Mouse (Mus musculus): ENCODE measurements around the gene Cdc20. TPM values are rescaled to one million over a fixed set of nuclear protein-coding genes. Genes with fewer than 3 reads are reported as not detected.

Gene Cdc20
- polyA plus RNA-seq, 1 experiment from 2014 or later, result 183 TPM

GRCm38 (mm10) chr4:118416329-118416728 lies 20.8 kb downstream of the Cdc20 start:
- Histone ChIP-seq H3K27ac (replicated peaks) (no peak overlapping the region), H3K9ac (no peak overlapping the region), H3K27me3 (no peaks in the 10 kb centered on the region), H3K4me3 (replicated peaks) (no peak overlapping the region), H3K9me3 (replicated peaks) (no peaks in the 10 kb centered on the region), H3K36me3 (peaks cover 91% of the 10 kb centered on the region), H3K4me2 (replicated peaks) (no peak overlapping the region), H3K4me1 (no peaks in the 10 kb centered on the region)
- 83% methylated on average over 5 of the region's 5 CpGs for WGBS
- no peak for ATAC-seq (ENCODE audit: insufficient number of reproducible peaks, low FRiP score, low TSS enrichment, low read depth)

- 85% methylated on average over 2 of the region's 2 CpGs for WGBS
- H3K36me3 ChIP-seq, result peaks cover 91% of the 10 kb centered on the region
Observed at GRCm38 (mm10) chr4:118415779-118416178, 21.4 kb downstream of the Cdc20 start.

GRCm38 (mm10) chr4:118413553-118413952 lies 23.6 kb downstream of the Cdc20 start:
- Histone ChIP-seq H3K36me3 (peaks cover 77% of the 10 kb centered on the region), H3K9ac (no peak overlapping the region), H3K4me3 (replicated peaks) (no peak overlapping the region), H3K27me3 (no peaks in the 10 kb centered on the region), H3K4me2 (replicated peaks) (no peak overlapping the region), H3K4me1 (peaks cover 9% of the 10 kb centered on the region), H3K27ac (replicated peaks) (no peak overlapping the region), H3K9me3 (replicated peaks) (no peaks in the 10 kb centered on the region)
- ATAC-seq (ENCODE audit: insufficient number of reproducible peaks, low FRiP score, low TSS enrichment, low read depth), result no peak
- WGBS, result 93% methylated on average over 5 of the region's 5 CpGs

More at GRCm38 (mm10) chr4:118415779-118416178, 21.4 kb downstream of the Cdc20 start:
- no peaks in the 10 kb centered on the region for H3K4me1 ChIP-seq
- H3K9me3 ChIP-seq (replicated peaks), result no peaks in the 10 kb centered on the region
- H3K27ac ChIP-seq (replicated peaks), result no peak overlapping the region
- no peak overlapping the region for H3K9ac ChIP-seq
- no peaks in the 10 kb centered on the region for H3K27me3 ChIP-seq
- no peak for ATAC-seq (ENCODE audit: insufficient number of reproducible peaks, low FRiP score, low TSS enrichment, low read depth)
- H3K4me3 ChIP-seq (replicated peaks), result no peak overlapping the region
- H3K4me2 ChIP-seq (replicated peaks), result no peak overlapping the region

- H3K9me3 ChIP-seq (replicated peaks), result no peaks in the 10 kb centered on the region
- H3K4me3 ChIP-seq (replicated peaks), result no peak overlapping the region
- peaks cover 19% of the 10 kb centered on the region for H3K4me1 ChIP-seq
- no peak overlapping the region for H3K4me2 ChIP-seq (replicated peaks)
- no peak for ATAC-seq (ENCODE audit: insufficient number of reproducible peaks, low FRiP score, low TSS enrichment, low read depth)
- H3K9ac ChIP-seq, result no peak overlapping the region
- peaks cover 52% of the 10 kb centered on the region for H3K36me3 ChIP-seq
- no peaks in the 10 kb centered on the region for H3K27me3 ChIP-seq
- WGBS, result 88% methylated on average over 5 of the region's 5 CpGs
- H3K27ac ChIP-seq (replicated peaks), result no peak overlapping the region
Observed at GRCm38 (mm10) chr4:118410871-118411270, 26.3 kb downstream of the Cdc20 start.

- no peaks in the 10 kb centered on the region for H3K9me3 ChIP-seq (replicated peaks)
- no peaks in the 10 kb centered on the region for H3K27me3 ChIP-seq
- peak within 1 kb of the TSS; percentile 70 for H3K4me2 ChIP-seq (replicated peaks)
- under 1% methylated on average over 53 of the region's 53 CpGs for WGBS
- H3K36me3 ChIP-seq, result peaks cover 43% of the 10 kb centered on the region
- ATAC-seq (ENCODE audit: insufficient number of reproducible peaks, low FRiP score, low TSS enrichment, low read depth), result peak; percentile 86
- H3K9ac ChIP-seq, result peak within 1 kb of the TSS; percentile 76
- H3K4me3 ChIP-seq (replicated peaks), result peak within 1 kb of the TSS; percentile 78
- H3K27ac ChIP-seq (replicated peaks), result peak within 1 kb of the TSS; percentile 71
- H3K4me1 ChIP-seq, result peaks cover 19% of the 10 kb centered on the region
Observed at GRCm38 (mm10) chr4:118409142-118409900, 27.8 kb downstream of the Cdc20 start, which contains the start of the genes Szt2 and Med8. TSS of gene Szt2 (minus strand) at chr4:118409273. TSS of gene Med8 (plus strand) at chr4:118409337.

GRCm38 (mm10) chr4:118402701-118403100 lies 34.5 kb downstream of the Cdc20 start:
- peaks cover 60% of the 10 kb centered on the region for H3K36me3 ChIP-seq
- H3K9ac ChIP-seq, result no peak overlapping the region
- H3K4me2 ChIP-seq (replicated peaks), result no peak overlapping the region
- no peak for ATAC-seq (ENCODE audit: insufficient number of reproducible peaks, low FRiP score, low TSS enrichment, low read depth)
- H3K9me3 ChIP-seq (replicated peaks), result no peaks in the 10 kb centered on the region
- 88% methylated on average over 12 of the region's 12 CpGs for WGBS
- H3K4me1 ChIP-seq, result peaks cover 1% of the 10 kb centered on the region; the same call in 1 of the 2 replicates
- no peak overlapping the region for H3K4me3 ChIP-seq (replicated peaks)
- no peaks in the 10 kb centered on the region for H3K27me3 ChIP-seq
- H3K27ac ChIP-seq (replicated peaks), result no peak overlapping the region

- Histone ChIP-seq H3K4me3 (replicated peaks) (no peak overlapping the region), H3K9ac (no peak overlapping the region), H3K36me3 (peaks cover 68% of the 10 kb centered on the region), H3K4me2 (replicated peaks) (no peak overlapping the region), H3K4me1 (no peaks in the 10 kb centered on the region), H3K27me3 (no peaks in the 10 kb centered on the region), H3K9me3 (replicated peaks) (no peaks in the 10 kb centered on the region), H3K27ac (replicated peaks) (no peak overlapping the region)
- WGBS, result 96% methylated on average over 5 of the region's 5 CpGs
- ATAC-seq (ENCODE audit: insufficient number of reproducible peaks, low FRiP score, low TSS enrichment, low read depth), result no peak
Observed at GRCm38 (mm10) chr4:118401918-118402317, 35.2 kb downstream of the Cdc20 start.

GRCm38 (mm10) chr4:118401421-118401820 lies 35.7 kb downstream of the Cdc20 start:
- Histone ChIP-seq H3K4me1 (no peaks in the 10 kb centered on the region), H3K27me3 (no peaks in the 10 kb centered on the region), H3K4me2 (replicated peaks) (no peak overlapping the region), H3K4me3 (replicated peaks) (no peak overlapping the region), H3K9ac (no peak overlapping the region), H3K9me3 (replicated peaks) (no peaks in the 10 kb centered on the region), H3K36me3 (peaks cover 73% of the 10 kb centered on the region), H3K27ac (replicated peaks) (no peak overlapping the region)
- ATAC-seq (ENCODE audit: insufficient number of reproducible peaks, low FRiP score, low TSS enrichment, low read depth), result no peak
- WGBS, result 92% methylated on average over 3 of the region's 3 CpGs

- H3K9me3 ChIP-seq (replicated peaks), result no peaks in the 10 kb centered on the region
- H3K36me3 ChIP-seq, result peaks cover 87% of the 10 kb centered on the region
- H3K9ac ChIP-seq, result no peak overlapping the region
- no peak overlapping the region for H3K4me2 ChIP-seq (replicated peaks)
- H3K27me3 ChIP-seq, result no peaks in the 10 kb centered on the region
- H3K27ac ChIP-seq (replicated peaks), result no peak overlapping the region
- ATAC-seq (ENCODE audit: insufficient number of reproducible peaks, low FRiP score, low TSS enrichment, low read depth), result no peak
- 92% methylated on average over 6 of the region's 6 CpGs for WGBS
- H3K4me1 ChIP-seq, result no peaks in the 10 kb centered on the region
- H3K4me3 ChIP-seq (replicated peaks), result no peak overlapping the region
Observed at GRCm38 (mm10) chr4:118398400-118398799, 38.8 kb downstream of the Cdc20 start.

GRCm38 (mm10) chr4:118396433-118396832 lies 40.7 kb downstream of the Cdc20 start:
- ATAC-seq (ENCODE audit: insufficient number of reproducible peaks, low FRiP score, low TSS enrichment, low read depth), result no peak
- WGBS, result 70% methylated on average over 3 of the region's 3 CpGs
- Histone ChIP-seq H3K9ac (no peak overlapping the region), H3K4me3 (replicated peaks) (no peak overlapping the region), H3K27ac (replicated peaks) (no peak overlapping the region), H3K9me3 (replicated peaks) (no peaks in the 10 kb centered on the region), H3K4me2 (replicated peaks) (no peak overlapping the region), H3K36me3 (peaks cover 87% of the 10 kb centered on the region), H3K27me3 (no peaks in the 10 kb centered on the region), H3K4me1 (no peaks in the 10 kb centered on the region)

- H3K4me1 ChIP-seq, result no peaks in the 10 kb centered on the region
- H3K4me2 ChIP-seq (replicated peaks), result no peak overlapping the region
- no peak overlapping the region for H3K4me3 ChIP-seq (replicated peaks)
- no peaks in the 10 kb centered on the region for H3K27me3 ChIP-seq
- no peak overlapping the region for H3K27ac ChIP-seq (replicated peaks)
- H3K36me3 ChIP-seq, result peaks cover 92% of the 10 kb centered on the region
- 92% methylated on average over 4 of the region's 4 CpGs for WGBS
- no peak for ATAC-seq (ENCODE audit: insufficient number of reproducible peaks, low FRiP score, low TSS enrichment, low read depth)
- no peak overlapping the region for H3K9ac ChIP-seq
- H3K9me3 ChIP-seq (replicated peaks), result no peaks in the 10 kb centered on the region
Observed at GRCm38 (mm10) chr4:118395289-118395688, 41.9 kb downstream of the Cdc20 start.

GRCm38 (mm10) chr4:118394505-118394904 lies 42.6 kb downstream of the Cdc20 start:
- no peak for ATAC-seq (ENCODE audit: insufficient number of reproducible peaks, low FRiP score, low TSS enrichment, low read depth)
- no peaks in the 10 kb centered on the region for H3K27me3 ChIP-seq
- no peak overlapping the region for H3K4me3 ChIP-seq (replicated peaks)
- peaks cover 94% of the 10 kb centered on the region for H3K36me3 ChIP-seq
- no peaks in the 10 kb centered on the region for H3K4me1 ChIP-seq
- no peak overlapping the region for H3K27ac ChIP-seq (replicated peaks)
- H3K4me2 ChIP-seq (replicated peaks), result no peak overlapping the region
- no peaks in the 10 kb centered on the region for H3K9me3 ChIP-seq (replicated peaks)
- no peak overlapping the region for H3K9ac ChIP-seq
- WGBS, result 91% methylated on average over 6 of the region's 6 CpGs

All from embryonic facial prominence, embryonic 15.5 days (tissue).